Mouse (Mus musculus) T-helper 1 cell (primary cell): ENCODE measurements at regions not wholly inside any gene's neighbourhood (a gene's known extent, or its start where the extent isn't known, plus 50 kb on each side); places are given as distances from the start of the nearest gene placed in this dataset.

ENCODE experiments used
- in situ Hi-C: fragments of 300-600 bp; cut with MboI, MseI; formaldehyde crosslinking; loops from one replicate; pipeline ENCODE4 v1.15.1; 2025; ENCODE audit warnings: high pct_unique_total_duplicates

DNA sequence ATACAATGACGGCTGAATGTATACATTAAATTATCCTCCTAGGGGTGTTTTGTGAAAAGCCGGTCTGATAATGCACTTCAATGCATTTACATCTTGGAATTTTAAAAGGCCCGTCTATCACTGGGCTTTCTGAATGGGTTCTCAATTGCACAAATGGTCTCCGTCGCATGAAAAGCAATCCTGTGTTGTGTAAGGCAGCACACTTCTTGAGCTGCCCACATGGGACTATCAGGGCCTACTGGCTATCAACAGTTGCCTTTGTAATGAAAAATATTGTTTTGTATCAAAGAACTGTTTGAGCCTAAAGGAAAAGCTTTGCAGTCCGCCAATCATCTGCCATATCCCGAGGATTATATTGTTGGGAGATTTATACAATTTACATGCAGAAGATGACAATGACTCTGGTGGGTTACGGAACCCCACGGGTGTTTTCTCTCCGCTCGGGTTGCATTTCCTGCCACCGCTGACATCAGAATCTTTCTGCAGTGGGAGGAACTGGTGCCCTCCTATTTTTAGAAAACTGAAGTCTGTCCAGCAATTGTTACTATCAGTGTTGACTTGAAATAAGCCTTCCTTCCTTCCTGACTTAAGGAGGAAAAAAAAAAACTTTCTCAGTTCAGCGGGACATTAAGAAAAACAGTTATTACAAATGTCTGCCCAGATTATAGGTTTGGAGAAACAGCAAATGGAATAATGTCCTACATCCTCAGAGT, 118.7 kb downstream of the Tmem26 start:
- in situ Hi-C loops, result no loop called here

DNA sequence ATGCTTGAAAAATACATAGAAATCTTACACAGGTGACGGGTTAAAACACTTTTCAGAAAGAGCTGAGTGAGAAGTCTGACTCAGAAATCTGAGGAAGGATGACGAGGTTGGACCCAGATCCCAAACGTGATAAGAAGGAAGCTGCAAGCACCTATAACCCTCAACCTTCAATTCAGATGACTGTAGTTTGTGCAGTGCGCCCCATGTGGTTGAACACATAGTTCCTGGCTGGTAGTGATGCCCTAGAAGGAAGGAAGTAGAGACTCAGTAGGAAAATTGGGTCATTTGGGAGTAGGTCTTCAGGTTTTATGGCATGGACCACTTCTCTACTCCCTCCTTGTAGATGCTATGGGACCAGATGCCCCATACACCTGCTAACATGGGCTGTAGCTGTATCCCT, 120.6 kb downstream of the Tmem26 start:
- in situ Hi-C loops, result no loop called here

DNA sequence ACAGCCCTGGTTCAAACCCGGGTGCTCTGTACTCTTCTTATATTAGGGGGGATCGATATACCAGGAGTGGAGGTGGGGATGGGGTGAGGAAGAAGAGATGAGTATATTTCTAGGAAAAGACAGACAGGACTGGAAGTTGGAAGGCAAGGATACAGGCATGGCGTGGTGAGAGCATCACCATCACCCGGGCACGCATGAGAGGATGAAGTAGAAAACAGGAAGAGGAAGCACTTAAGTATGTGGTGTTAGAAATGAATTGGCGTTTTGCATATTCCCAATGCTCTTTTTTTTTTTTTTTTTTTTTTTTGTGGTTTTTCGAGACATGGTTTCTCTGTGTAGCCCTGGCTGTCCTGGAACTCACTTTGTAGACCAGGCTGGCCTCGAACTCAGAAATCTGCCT, 121.2 kb downstream of the Tmem26 start:
- in situ Hi-C loops, result no loop called here

GRCm38 (mm10) chr10:68851153-68851552, 127.7 kb downstream of the Tmem26 start:
- in situ Hi-C loops, result no loop called here

GRCm38 (mm10) chr10:68855934-68856891, 132.8 kb downstream of the Tmem26 start:
- in situ Hi-C loops, result no loop called here

GRCm38 (mm10) chr10:68864606-68865378, 141.3 kb downstream of the Tmem26 start:
- in situ Hi-C loops, result no loop called here

GRCm38 (mm10) chr10:68865776-68866175, 142.3 kb downstream of the Tmem26 start:
- in situ Hi-C loops, result no loop called here

GRCm38 (mm10) chr10:68867361-68867760, 143.9 kb downstream of the Tmem26 start:
- in situ Hi-C loops, result no loop called here

DNA sequence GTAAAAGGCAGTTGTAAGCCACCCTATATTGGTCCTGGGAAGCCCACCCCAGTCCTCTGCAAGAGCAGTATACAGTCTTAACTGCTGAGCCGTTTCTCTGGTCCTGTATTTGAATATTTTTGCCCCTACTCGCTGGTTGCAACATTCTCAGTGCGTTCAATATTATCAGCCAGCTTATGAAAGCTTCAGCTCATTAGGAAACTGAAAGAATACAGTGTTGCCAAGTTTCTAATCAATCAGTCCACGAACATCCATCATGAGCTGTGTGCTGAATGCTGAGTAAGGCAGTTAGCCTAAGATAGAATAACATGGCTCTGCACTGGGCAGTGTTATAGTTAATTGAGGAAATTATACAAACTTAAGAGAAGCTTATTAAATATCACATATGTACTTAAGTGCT, 148.7 kb downstream of the Tmem26 start:
- in situ Hi-C loops, result no loop called here

- in situ Hi-C loops, result no loop called here
These were observed 152.2 kb downstream of the Tmem26 start for GRCm38 (mm10) chr10:68875641-68876040.

- in situ Hi-C loops, result loop anchor here (10.0 kb wide), 1 partner anchor 422 kb away; no protein-coding TSS in a partner anchor
These were observed 169.8 kb downstream of the Tmem26 start for GRCm38 (mm10) chr10:68893100-68893841.

- in situ Hi-C loops, result loop anchor here (10.0 kb wide), 1 partner anchor 421 kb away; no protein-coding TSS in a partner anchor
These were observed 170.7 kb downstream of the Tmem26 start for GRCm38 (mm10) chr10:68894121-68894520.

DNA sequence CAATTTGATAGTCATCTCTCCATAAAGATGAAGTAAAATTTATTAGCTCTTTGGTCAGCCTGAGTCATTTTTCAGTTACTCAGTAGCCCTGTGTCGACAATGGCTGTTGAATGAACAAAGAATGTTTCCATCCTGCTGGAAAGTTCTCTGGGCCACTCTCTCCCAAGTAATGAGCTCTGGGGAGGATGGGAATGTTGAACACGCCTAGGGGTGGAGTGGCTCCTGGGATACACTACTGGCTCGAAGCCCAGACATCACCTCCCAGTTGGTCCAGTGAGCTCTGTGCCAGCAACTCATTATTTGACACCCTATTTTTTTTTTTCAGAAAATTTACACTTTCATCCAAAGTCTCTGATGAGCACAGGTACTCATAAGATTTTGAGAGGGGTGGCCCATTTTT, 174.1 kb downstream of the Tmem26 start:
- in situ Hi-C loops, result loop anchor here (10.0 kb wide), 1 partner anchor 417 kb away; no protein-coding TSS in a partner anchor

DNA sequence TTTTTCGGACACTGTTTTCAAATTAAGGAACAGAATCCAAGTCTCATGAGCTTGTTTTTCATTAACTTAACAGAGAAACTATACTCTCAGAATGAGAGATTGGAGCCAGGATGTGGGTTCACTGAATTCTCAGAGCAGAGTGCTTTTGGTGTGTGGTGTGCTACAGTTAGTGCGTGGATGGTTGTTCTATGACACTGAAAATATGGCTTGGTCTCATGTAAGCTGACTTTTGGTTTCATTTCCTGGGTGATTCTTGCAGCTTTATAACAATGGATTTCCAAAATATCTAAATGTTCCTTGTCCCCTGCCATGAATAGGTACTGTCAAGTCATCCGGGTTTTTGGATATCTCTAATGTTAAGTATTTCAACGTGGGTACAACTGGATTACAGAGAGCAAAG, 177.7 kb downstream of the Tmem26 start:
- in situ Hi-C loops, result loop anchor here (25.0 kb wide), 1 partner anchor 1464 kb away; no protein-coding TSS in a partner anchor

DNA sequence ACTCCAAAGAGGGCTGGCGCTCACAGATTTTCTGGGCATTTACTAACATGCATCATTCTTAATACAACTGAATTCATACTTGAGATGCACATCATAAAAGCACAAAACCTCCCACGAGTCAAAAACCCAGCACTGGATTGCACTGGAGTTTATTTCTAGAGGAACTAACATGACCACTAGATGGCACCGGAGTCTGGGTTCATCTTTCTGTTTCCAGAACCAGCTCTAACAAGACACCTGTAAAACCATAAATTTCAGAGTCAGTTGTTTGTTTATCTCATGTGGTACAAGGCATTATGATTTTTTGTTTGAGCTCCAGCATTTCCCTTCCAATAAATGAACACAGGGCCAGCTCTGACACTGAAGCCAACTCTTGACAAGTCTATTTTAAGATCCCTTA, 179.2 kb downstream of the Tmem26 start:
- in situ Hi-C loops, result loop anchor here (25.0 kb wide), 1 partner anchor 1465 kb away; no protein-coding TSS in a partner anchor

- in situ Hi-C loops, result loop anchor here (25.0 kb wide), 1 partner anchor 1467 kb away; no protein-coding TSS in a partner anchor
These were observed 180.9 kb downstream of the Tmem26 start for GRCm38 (mm10) chr10:68904337-68904736.

DNA sequence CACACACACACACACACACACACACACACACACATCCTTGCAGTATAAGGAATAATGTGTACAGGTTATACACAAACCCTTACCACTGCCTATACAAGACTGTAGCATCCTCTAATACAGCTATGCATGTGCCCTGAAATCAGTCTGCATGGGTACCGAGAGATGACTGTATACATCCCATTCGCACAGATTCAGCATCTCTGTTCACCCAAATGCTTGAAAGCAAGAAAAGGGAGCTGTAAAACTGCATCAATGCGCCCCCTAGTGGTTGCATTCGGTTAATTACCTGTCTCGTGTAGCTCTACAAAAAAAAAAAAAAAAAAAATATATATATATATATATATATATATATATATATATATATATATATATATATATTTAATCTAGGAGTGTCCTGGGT, 184.8 kb downstream of the Tmem26 start:
- in situ Hi-C loops, result loop anchor here (25.0 kb wide), 1 partner anchor 1471 kb away; no protein-coding TSS in a partner anchor

- in situ Hi-C loops, result loop anchor here (25.0 kb wide), 1 partner anchor 1472 kb away; no protein-coding TSS in a partner anchor
These were observed 185.6 kb downstream of the Tmem26 start for GRCm38 (mm10) chr10:68909018-68909417.

DNA sequence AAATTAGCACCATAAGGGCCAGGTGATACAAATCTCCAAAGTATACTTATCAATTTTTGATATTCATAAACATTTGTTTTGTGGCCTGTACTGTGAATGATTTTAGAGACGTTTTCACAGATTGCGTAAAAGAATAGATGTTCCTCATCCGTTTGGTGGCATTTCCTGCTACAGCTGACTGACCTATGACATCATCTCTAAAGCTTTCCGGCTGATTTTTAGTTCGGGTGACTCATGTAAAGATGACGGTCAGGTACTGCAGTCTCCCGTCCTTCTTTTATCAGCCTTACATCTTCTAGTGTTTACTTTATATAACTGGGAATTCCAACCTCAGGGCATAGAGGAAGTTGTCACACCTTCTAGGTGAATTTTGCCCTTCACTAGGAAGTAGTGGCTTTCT, 192.7 kb downstream of the Tmem26 start:
- in situ Hi-C loops, result loop anchor here (25.0 kb wide), 1 partner anchor 1479 kb away; no protein-coding TSS in a partner anchor

- in situ Hi-C loops, result no loop called here
These were observed 212.4 kb downstream of the Tmem26 start for GRCm38 (mm10) chr10:68935843-68936242.

- in situ Hi-C loops, result no loop called here
These were observed 208.0 kb upstream of the Rhobtb1 start for GRCm38 (mm10) chr10:68943239-68943638.
